Mouse (Mus musculus) urinary bladder, adult 2 months (tissue): ENCODE measurements around the gene 4930544D05Rik. TPM values are rescaled to one million over a fixed set of nuclear protein-coding genes. Genes with fewer than 3 reads are reported as not detected.

Experiments used
- DNase-seq: peaks from one replicate; pipeline ENCODE4 v3.0.0; 2022; ENCODE audit warnings: low spot score
- polyA plus RNA-seq: library from polyadenylated mRNA; depleted of rRNA; stranded (reverse); fragments of >200 nt; gene quantifications from 2 replicates; pipeline ENCODE4 v1.2.3, GENCODE M21; 2012

The 4930544D05Rik gene
- polyA plus RNA-seq, 1 experiment: not detected

DNA sequence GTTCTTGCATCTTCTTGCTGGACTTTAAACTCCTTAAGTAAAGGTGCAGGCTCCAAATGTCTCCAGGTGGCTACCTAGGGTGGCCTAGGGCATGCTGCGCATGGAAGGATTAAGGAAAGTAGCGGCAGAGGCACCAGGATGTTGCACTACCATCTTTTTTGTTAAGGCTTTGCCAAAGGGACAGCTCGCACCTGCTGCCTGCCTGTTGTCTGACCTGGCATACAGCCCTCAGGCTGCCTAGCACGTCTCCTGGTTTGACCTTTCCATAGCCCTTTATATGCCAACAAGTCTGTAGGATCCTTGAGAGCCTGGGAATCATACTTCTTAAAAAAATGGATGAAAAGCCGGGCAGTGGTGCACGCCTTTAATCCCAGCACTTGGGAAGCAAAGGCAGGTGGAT, 27.4 kb downstream of the 4930544D05Rik start:
- DNase-seq: no peak

- no peak for DNase-seq
Measured at GRCm38 (mm10) chr11:70644564-70645103, 29.0 kb downstream of the 4930544D05Rik start.

- DNase-seq: no peak
Measured at GRCm38 (mm10) chr11:70645461-70646258, 30.0 kb downstream of the 4930544D05Rik start.

DNA sequence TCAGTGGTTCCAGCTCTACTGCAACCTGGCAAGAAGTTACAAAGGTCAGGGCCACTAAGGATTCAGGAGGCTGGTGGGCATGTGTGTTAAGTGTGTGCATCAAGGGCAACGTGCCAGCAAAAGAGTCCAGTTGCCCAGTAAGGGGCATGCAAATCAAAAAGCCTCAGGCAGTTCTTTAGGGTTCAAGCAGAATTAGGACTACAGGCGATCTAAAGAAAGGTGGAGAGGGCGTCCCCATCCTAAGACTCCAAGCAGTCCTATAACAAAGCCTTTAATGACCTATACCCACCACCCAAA, 30.6 kb downstream of the 4930544D05Rik start:
- DNase-seq: no peak

DNA sequence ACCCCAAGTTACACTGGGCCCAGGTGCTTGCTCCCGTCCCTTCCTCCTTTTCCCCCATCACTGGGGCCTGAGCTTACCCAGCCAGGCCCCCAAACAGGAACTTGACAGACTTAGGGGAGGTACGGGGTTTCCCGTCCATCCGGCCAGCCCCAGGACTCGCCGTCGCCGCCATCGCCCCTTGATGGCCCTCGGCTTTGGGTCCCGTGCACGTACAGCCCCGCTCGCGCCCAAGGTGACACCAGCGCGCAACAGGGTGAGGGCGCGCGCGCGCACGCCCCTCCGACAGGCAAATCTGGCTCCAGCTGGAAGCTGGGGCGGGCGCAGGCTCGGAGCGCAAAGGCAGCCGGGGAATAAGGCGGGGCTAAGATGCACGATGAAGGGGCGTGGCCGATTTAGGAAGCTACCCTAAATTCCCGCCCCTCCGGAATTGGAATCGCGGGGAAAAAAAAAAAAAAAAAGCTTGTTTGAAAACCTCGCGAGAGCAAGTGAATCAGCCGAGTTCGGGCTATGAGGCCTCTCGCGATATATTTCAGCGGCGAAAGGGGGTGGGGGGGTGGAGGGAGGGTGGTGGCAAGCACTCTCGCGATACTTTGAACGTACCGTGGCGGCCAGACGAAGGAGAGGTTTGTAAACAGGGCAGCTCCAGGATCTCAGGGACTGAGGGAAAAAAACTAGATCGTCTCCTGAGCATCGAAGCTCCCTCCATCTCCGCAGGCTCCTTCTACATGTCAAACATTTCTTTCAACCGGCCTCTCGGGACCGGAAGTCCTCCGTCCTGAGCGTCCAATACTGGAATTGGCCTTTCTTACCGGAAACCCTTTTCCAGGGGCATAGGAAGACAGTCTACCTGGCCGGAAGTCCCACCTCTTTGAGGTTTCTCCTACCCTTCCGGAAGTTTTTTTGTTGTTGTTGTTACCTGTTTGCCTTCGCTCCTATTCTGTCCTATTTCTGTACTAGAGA, 31.3 kb downstream of the 4930544D05Rik start, which contains the start of the genes Rnf167 and Slc25a11:
Gene Rnf167, plus strand, starts transcription at position 545 of the 960 bp plus-strand sequence.
Gene Slc25a11, minus strand, starts transcription at position 789 of the 960 bp plus-strand sequence.
- peak; percentile 85 for DNase-seq

GRCm38 (mm10) chr11:70647716-70648420, 32.2 kb downstream of the 4930544D05Rik start:
- DNase-seq: no peak

GRCm38 (mm10) chr11:70648512-70648911, 32.9 kb downstream of the 4930544D05Rik start:
- DNase-seq: no peak

GRCm38 (mm10) chr11:70649185-70649734, 33.6 kb downstream of the 4930544D05Rik start:
- DNase-seq: no peak

DNA sequence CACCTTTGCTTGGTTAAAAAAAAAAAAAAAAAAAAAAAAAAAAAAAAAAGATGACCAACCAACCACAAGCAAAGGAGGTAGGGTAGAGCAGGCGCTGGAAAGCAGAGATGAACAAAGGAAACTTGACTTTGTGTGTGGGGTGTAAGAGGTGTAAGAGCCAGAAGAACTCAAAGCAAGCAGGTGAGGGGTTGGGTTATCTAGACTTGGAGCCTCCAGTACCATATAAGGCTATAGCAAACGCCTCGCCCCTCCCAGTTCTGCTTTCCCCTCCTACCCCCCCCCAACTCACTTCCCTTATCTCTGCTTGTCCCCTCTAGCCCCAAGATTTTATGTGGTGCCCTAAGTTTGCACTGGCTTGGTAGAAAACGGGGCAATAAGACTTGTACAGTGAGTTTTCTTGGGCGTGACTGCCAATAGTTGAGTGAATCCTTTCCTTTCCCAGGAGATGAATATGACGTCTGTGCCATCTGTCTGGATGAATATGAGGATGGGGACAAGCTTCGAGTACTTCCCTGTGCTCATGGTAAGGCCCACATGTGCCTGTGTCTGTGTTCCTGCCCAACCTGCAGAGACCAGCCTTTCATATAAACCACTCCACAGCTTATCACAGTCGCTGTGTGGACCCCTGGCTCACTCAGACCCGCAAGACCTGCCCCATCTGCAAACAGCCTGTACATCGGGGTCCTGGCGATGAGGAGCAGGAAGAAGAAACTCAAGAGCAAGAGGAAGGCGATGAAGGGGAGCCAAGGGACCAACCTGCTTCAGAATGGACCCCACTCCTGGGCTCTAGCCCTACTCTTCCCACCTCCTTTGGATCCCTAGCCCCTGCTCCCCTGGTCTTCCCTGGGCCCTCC, 34.9 kb downstream of the 4930544D05Rik start:
- DNase-seq: no peak

GRCm38 (mm10) chr11:70651391-70651790, 35.7 kb downstream of the 4930544D05Rik start:
- no peak for DNase-seq

- DNase-seq: no peak
Measured at GRCm38 (mm10) chr11:70652029-70652883, 36.6 kb downstream of the 4930544D05Rik start.

DNA sequence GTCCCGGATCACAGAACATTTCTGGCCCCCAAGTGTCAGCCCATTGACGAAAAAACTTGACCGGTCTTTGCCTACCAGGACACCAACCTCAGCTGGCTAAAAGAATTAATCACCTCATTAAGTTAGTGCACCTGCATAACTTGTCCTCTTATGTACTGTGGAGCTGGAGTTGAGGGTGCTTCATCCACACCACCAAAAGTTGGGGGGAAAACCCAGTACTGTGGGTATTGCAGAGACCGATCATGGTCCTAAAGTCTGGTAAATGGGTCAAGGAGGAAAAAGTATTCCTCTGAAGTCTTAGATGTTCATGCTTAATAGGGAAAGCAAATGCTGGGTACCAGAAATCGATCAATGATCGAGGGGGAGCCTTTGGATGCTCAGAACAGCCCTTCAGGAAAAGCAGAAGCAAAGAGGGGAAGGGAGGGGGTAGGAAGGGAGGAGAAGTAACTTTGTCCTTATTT, 37.3 kb downstream of the 4930544D05Rik start:
- DNase-seq: no peak

DNA sequence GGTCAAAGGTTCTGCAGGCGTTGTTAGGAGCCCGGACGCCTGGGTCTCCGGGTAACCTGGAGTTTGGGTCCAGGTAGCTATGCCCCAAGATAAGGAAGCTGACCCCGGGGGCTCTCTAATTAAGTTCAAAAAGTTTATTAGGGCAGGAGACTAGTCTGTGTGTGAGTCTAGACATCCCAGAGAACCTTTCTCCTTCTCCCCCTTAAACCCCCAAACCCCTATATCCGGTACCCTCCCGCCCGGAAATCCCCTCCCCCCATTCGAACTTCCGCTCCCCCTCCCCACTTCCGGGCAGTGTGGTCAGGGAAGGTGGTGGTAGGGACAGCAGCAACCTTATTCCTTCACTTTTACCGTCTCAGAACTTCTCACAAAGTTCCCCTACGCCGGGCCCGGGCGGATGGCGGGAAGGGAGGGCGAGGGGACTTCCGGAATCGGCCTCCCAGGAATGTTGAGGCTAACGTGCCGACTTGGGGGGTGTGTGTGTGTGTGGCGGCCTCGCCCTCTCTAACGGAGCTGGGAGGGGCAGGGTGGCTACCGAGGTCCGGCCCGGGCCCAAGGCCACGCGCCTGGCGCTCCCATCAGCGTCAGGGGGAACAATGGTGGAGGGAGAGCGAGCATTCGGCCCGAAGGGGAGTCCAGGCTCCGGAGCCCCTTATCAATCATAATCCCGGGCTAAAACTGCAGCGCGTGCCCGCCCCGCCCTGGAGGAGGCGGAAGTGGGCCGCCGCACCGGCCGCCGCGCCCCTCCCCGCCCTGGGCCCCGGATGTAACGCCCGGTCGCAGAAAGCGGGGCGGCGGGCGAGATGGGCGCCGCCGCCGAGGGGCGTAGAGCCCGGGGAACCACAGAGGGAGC, 37.9 kb downstream of the 4930544D05Rik start:
- peak; percentile 67 for DNase-seq

- peak; percentile 71 for DNase-seq
Measured at GRCm38 (mm10) chr11:70654198-70654922, 38.7 kb downstream of the 4930544D05Rik start, which contains the start of gene Pfn1. Gene Pfn1, minus strand, starts transcription at chr11:70654644.

GRCm38 (mm10) chr11:70654923-70655570, 39.4 kb downstream of the 4930544D05Rik start:
- DNase-seq: peak; percentile 82

DNA sequence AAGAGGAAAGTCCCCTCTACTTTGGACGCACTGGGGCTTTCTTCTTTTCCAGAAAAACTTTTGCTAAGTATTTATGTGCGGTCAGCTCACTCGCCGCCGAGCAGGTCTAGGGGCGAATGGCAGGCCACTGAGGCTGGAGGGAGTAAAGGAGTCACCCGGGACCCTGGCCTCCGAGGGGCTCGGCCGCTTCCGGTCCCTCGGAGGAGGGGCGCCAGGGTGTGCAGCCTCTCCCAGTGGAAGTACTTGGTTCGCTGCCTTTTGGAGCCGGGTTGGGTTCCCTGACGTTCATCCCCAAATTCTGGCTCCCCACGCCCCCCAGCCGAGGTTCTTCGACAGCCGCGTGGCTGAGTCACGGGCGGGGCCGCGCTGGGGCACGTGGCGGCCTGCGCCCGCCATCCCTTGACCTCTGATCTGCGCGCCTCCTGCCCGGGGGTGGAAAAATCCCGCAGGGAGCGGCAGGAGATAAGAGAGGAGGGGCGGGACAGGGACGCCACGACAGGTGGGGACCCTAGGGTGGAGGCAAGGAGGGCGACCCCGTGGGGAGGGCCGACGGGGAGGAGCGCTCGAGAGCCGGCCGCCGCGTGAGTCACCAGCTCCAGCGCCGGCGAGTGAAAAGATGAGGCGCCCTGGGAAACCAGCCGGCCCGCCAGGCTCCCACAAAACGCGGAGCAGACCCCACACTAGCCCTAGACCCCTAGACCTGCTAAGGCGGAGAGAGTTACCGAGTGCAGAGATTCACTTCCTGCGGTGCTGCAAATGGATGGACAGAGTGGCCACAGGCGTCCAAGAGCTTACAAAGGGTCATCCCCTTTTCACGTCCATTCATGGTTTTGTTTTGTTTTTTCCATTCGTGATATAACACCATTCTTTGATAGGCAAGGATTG, 40.2 kb downstream of the 4930544D05Rik start:
- DNase-seq: peak; percentile 79
